Comparison of ENCODE assay signal across 27 mouse cellular contexts in the genomic region with DNA sequence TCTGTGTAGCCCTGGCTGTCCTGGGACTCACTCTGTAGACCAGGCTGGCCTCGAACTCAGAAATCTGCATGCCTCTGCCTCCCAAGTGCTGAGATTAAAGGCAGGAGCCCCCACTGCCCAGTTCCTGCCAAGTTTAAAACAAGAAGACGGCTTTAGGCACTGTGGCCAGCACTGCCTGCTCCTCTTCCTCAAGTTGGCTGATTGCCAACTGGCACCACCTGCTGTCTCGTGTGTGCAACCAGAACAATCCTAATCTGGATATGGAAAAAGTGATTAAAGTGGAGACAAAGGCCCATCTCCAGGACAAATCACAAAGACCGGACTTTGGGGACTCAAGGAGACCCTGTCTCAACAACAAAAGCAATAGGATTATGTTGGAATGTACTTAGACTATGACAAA.
DNase-seq lines count a peak whose midpoint lies in the region; ATAC-seq and TF ChIP-seq lines count a peak whose summit lies in the region.
"Had no signal": no experiment of that assay in that cellular context is flagged by ENCODE, and none has a peak within 500 bp of the region (broad histone marks: within the 10 kb centered on the region; RNA-seq: fewer than 3 reads in every experiment).

No protein-coding gene starts in this region.

- H3K9me3 ChIP-seq in forebrain, embryonic 14.5 days (replicated peaks; ENCODE audit: control insufficient read depth, low read length) = no peaks in the 10 kb centered on the region
- H3K9me3 ChIP-seq in forebrain, embryonic 16.5 days (ENCODE audit: control insufficient read depth, low read length) = no peaks in the 10 kb centered on the region
- no peaks in the 10 kb centered on the region for H3K9me3 ChIP-seq in midbrain, embryonic 11.5 days (ENCODE audit: control insufficient read depth, low read length)
- H3K9me3 ChIP-seq in midbrain, postnatal 0 days (ENCODE audit: low read length) = no peaks in the 10 kb centered on the region
- H3K9me3 ChIP-seq: embryonic facial prominence, embryonic 12.5 days; forebrain, embryonic 15.5 days; heart, embryonic 12.5 days; hindbrain, embryonic 13.5 days; limb, embryonic 13.5 days; neural tube, embryonic 12.5 days had no signal

- H3K9ac ChIP-seq in forebrain, embryonic 14.5 days (ENCODE audit: low read length) = no peak overlapping the region
- no peak overlapping the region for H3K9ac ChIP-seq in forebrain, embryonic 16.5 days (replicated peaks; ENCODE audit: low read depth, low read length)
- H3K9ac ChIP-seq in midbrain, embryonic 11.5 days (ENCODE audit: low read length) = no peak overlapping the region
- no peak overlapping the region for H3K9ac ChIP-seq in midbrain, postnatal 0 days (replicated peaks; ENCODE audit: low read length, poor library complexity, severe bottlenecking)
- H3K9ac ChIP-seq: embryonic facial prominence, embryonic 12.5 days; forebrain, embryonic 15.5 days; heart, embryonic 12.5 days; hindbrain, embryonic 13.5 days; limb, embryonic 13.5 days; neural tube, embryonic 12.5 days had no signal

- no peaks in the 10 kb centered on the region for H3K27me3 ChIP-seq in forebrain, embryonic 14.5 days (replicated peaks; ENCODE audit: control insufficient read depth, insufficient read depth, low read length)
- no peaks in the 10 kb centered on the region for H3K27me3 ChIP-seq in forebrain, embryonic 16.5 days (replicated peaks; ENCODE audit: control insufficient read depth, insufficient read depth, low read length)
- no peaks in the 10 kb centered on the region for H3K27me3 ChIP-seq in midbrain, embryonic 11.5 days (ENCODE audit: control insufficient read depth, insufficient read depth, low read length)
- H3K27me3 ChIP-seq in midbrain, postnatal 0 days (ENCODE audit: insufficient read depth, low read length) = no peaks in the 10 kb centered on the region
- H3K27me3 ChIP-seq: CH12.LX; embryonic facial prominence, embryonic 12.5 days; forebrain, embryonic 15.5 days; heart, embryonic 12.5 days; hindbrain, embryonic 13.5 days; limb, embryonic 13.5 days; neural tube, embryonic 12.5 days had no signal

- peak; percentile 58 to 62 for DNase-seq in cerebellum, adult 18-20 months
- no peak for DNase-seq in cerebellum, adult 9-10 months
- no peak for DNase-seq in forebrain, embryonic 14.5 days (ENCODE audit: low spot score)
- no peak for DNase-seq in midbrain, embryonic 11.5 days (ENCODE audit: low spot score, missing footprints)
- DNase-seq in midbrain, postnatal 0 days (ENCODE audit: low spot score) = no peak
- peak; percentile 59 for DNase-seq in brain, embryonic 14.5 days (ENCODE audit: low read depth)
- DNase-seq: adrenal gland, adult 8-10 months; cerebellum, postnatal 36 days; embryo, embryonic 11 days; gastrocnemius, adult 2 months; heart, adult 2 months; heart, postnatal 4 days; kidney, adult 11 months; kidney, postnatal 14 days had no signal

- H3K27ac ChIP-seq in forebrain, embryonic 14.5 days (ENCODE audit: low read depth, low read length) = no peak overlapping the region
- no peak overlapping the region for H3K27ac ChIP-seq in forebrain, embryonic 16.5 days (ENCODE audit: low read length)
- no peak overlapping the region for H3K27ac ChIP-seq in midbrain, embryonic 11.5 days (ENCODE audit: low read depth, low read length)
- no peak overlapping the region for H3K27ac ChIP-seq in midbrain, postnatal 0 days (ENCODE audit: low read depth, low read length)
- H3K27ac ChIP-seq: embryonic facial prominence, embryonic 12.5 days; forebrain, embryonic 15.5 days; gastrocnemius, adult 2 months; heart, adult 2 months; hindbrain, embryonic 13.5 days; limb, embryonic 13.5 days; macrophage; neural tube, embryonic 12.5 days had no signal

- no peaks in the 10 kb centered on the region for H3K36me3 ChIP-seq in forebrain, embryonic 14.5 days (ENCODE audit: control insufficient read depth, insufficient read depth, low read length)
- no peaks in the 10 kb centered on the region for H3K36me3 ChIP-seq in forebrain, embryonic 16.5 days (ENCODE audit: control insufficient read depth, insufficient read depth)
- no peaks in the 10 kb centered on the region for H3K36me3 ChIP-seq in midbrain, embryonic 11.5 days (ENCODE audit: control insufficient read depth, insufficient read depth, low read length)
- no peaks in the 10 kb centered on the region for H3K36me3 ChIP-seq in midbrain, postnatal 0 days (ENCODE audit: insufficient read depth, low read length)
- H3K36me3 ChIP-seq: embryonic facial prominence, embryonic 12.5 days; forebrain, embryonic 15.5 days; heart, embryonic 12.5 days; hindbrain, embryonic 13.5 days; limb, embryonic 13.5 days; neural tube, embryonic 12.5 days had no signal

- no peak overlapping the region for H3K4me2 ChIP-seq in forebrain, embryonic 14.5 days (ENCODE audit: low read length)
- no peak overlapping the region for H3K4me2 ChIP-seq in forebrain, embryonic 16.5 days (ENCODE audit: low read length)
- no peak overlapping the region for H3K4me2 ChIP-seq in midbrain, embryonic 11.5 days
- H3K4me2 ChIP-seq in midbrain, postnatal 0 days (ENCODE audit: low read depth, low read length, poor library complexity, severe bottlenecking) = no peak overlapping the region
- H3K4me2 ChIP-seq: embryonic facial prominence, embryonic 12.5 days; forebrain, embryonic 15.5 days; heart, embryonic 12.5 days; hindbrain, embryonic 13.5 days; limb, embryonic 13.5 days; liver, embryonic 11.5 days; neural tube, embryonic 12.5 days had no signal

- H3K4me1 ChIP-seq in forebrain, embryonic 14.5 days (ENCODE audit: control insufficient read depth, insufficient read depth, low read length) = no peaks in the 10 kb centered on the region
- peaks cover 13% of the 10 kb centered on the region for H3K4me1 ChIP-seq in forebrain, embryonic 16.5 days (replicated peaks; ENCODE audit: control insufficient read depth, insufficient read depth, low read length)
- H3K4me1 ChIP-seq in midbrain, embryonic 11.5 days (ENCODE audit: control insufficient read depth, insufficient read depth, low read length) = peaks cover 4% of the 10 kb centered on the region
- 0 out of 2 replicates have a peak, but pooled peaks cover 3% of the 10 kb centered on the region for H3K4me1 ChIP-seq in midbrain, postnatal 0 days (ENCODE audit: insufficient read depth, low read length)
- H3K4me1 ChIP-seq: embryonic facial prominence, embryonic 12.5 days; heart, embryonic 12.5 days had no signal

- no peak for TF ChIP-seq CTCF in midbrain, postnatal 0 days (IDR thresholded peaks at IDR 0.05)
- no peak for TF ChIP-seq CTCF in brain, embryonic 14.5 days (IDR thresholded peaks at IDR 0.05; ENCODE audit: borderline replicate concordance, extremely low read depth, insufficient read depth, insufficient read length)

- no peak for TF ChIP-seq POLR2A in brain, embryonic 14.5 days (IDR thresholded peaks at IDR 0.05; ENCODE audit: borderline replicate concordance, extremely low read depth, insufficient read depth, insufficient read length, poor library complexity, severe bottlenecking)

- 0 out of 2 replicates have a peak, but pooled peaks have one; percentile 13 for ATAC-seq in forebrain, embryonic 14.5 days
- ATAC-seq in forebrain, embryonic 16.5 days = no peak
- ATAC-seq in midbrain, embryonic 11.5 days (ENCODE audit: low FRiP score) = peak; percentile 53
- ATAC-seq in midbrain, postnatal 0 days (ENCODE audit: low FRiP score) = no peak
- ATAC-seq in megakaryocyte, adult 5-6 weeks (ENCODE audit: poor library complexity, severe bottlenecking) = no peak
- ATAC-seq: forebrain, embryonic 15.5 days; lung, postnatal 0 days had no signal

- 31% methylated on average over 4 of the region's 4 CpGs for WGBS in forebrain, embryonic 14.5 days
- WGBS in forebrain, embryonic 16.5 days = 25% methylated on average over 4 of the region's 4 CpGs
- 45% methylated on average over 4 of the region's 4 CpGs for WGBS in midbrain, embryonic 11.5 days
- 20% methylated on average over 4 of the region's 4 CpGs for WGBS in midbrain, postnatal 0 days

- H3K4me3 ChIP-seq in forebrain, embryonic 14.5 days (ENCODE audit: low read depth, low read length) = no peak overlapping the region
- no peak overlapping the region for H3K4me3 ChIP-seq in forebrain, embryonic 16.5 days (replicated peaks; ENCODE audit: low read length)
- H3K4me3 ChIP-seq in midbrain, embryonic 11.5 days (ENCODE audit: low read depth, low read length) = no peak overlapping the region
- H3K4me3 ChIP-seq in midbrain, postnatal 0 days (ENCODE audit: low read depth, low read length) = no peak overlapping the region
- H3K4me3 ChIP-seq: embryonic facial prominence, embryonic 12.5 days; forebrain, embryonic 15.5 days; gastrocnemius, adult 2 months; heart, adult 2 months; heart, embryonic 12.5 days; hindbrain, embryonic 13.5 days; limb, embryonic 13.5 days; myocyte; neural tube, embryonic 12.5 days had no signal

Comparison
In these comparisons a context has a peak if more than half of its experiments do, and no peak if none do; other contexts are left out.
1. DNase-seq: peak in cerebellum, adult 18-20 months (2 of 2) and brain, embryonic 14.5 days (single experiment); none in cerebellum, adult 9-10 months (single experiment), forebrain, embryonic 14.5 days (single experiment), midbrain, embryonic 11.5 days (single experiment) and midbrain, postnatal 0 days (single experiment).
2. ATAC-seq: peak in forebrain, embryonic 14.5 days (single experiment) and midbrain, embryonic 11.5 days (single experiment); none in forebrain, embryonic 16.5 days (single experiment), midbrain, postnatal 0 days (single experiment) and megakaryocyte, adult 5-6 weeks (single experiment).